In the genomic region with DNA sequence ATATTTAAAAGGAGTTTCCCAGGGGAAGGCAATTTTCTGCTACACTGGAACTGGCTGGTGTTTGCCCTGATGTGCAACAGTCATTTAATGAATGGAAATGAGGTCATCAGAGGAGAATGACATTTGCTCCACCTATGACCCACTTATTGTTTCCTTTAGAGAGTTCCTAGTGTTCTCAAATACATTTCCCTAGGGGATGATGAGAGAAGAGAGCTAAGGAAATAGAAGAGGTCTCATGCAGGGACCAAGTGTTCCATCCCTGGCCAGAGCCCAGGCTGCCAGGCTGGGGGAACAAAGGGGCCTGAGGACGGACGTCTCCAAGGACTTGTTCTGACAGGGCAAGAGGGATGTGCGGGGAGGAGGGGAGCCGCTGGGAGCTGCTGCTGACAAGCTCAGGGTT, we compare ENCODE assay signal across 10 mouse cellular contexts.
DNase-seq lines count a peak whose midpoint lies in the region; ATAC-seq lines count a peak whose summit lies in the region.
"Had no signal": no experiment of that assay in that cellular context is flagged by ENCODE, and none has a peak within 500 bp of the region (broad histone marks: within the 10 kb centered on the region; RNA-seq: fewer than 3 reads in every experiment).

No protein-coding gene starts in this region.

- ATAC-seq in hindbrain, embryonic 13.5 days (ENCODE audit: low FRiP score), result peak; percentile 35; the same call in 1 of the 2 replicates
- ATAC-seq in inflammation-experienced regulatory T-cells, adult 6 months, result no peak
- ATAC-seq in activated CD4-positive, CD25-positive, alpha-beta regulatory T cell, adult 4 months, result no peak

- no peaks in the 10 kb centered on the region for H3K36me3 ChIP-seq in hindbrain, embryonic 13.5 days
- H3K36me3 ChIP-seq: embryonic facial prominence, embryonic 15.5 days had no signal

- no peak overlapping the region for H3K4me3 ChIP-seq in hindbrain, embryonic 13.5 days
- H3K4me3 ChIP-seq: embryonic facial prominence, embryonic 15.5 days; limb, embryonic 12.5 days had no signal

- DNase-seq in adrenal gland, postnatal 10 days, result peak; percentile 38
- DNase-seq in adrenal gland, adult 8-10 months, result no peak
- peak; percentile 14 for DNase-seq in lung, postnatal 10 days
- DNase-seq in lung, postnatal 14 days, result no peak
- DNase-seq in testis, postnatal 14 days (ENCODE audit: low spot score), result peak; percentile 34

- H3K9ac ChIP-seq in hindbrain, embryonic 13.5 days, result no peak overlapping the region
- H3K9ac ChIP-seq: embryonic facial prominence, embryonic 15.5 days; limb, embryonic 12.5 days had no signal

- no peak overlapping the region for H3K27ac ChIP-seq in hindbrain, embryonic 13.5 days
- H3K27ac ChIP-seq: embryonic facial prominence, embryonic 15.5 days; limb, embryonic 12.5 days had no signal

- no peaks in the 10 kb centered on the region for H3K27me3 ChIP-seq in hindbrain, embryonic 13.5 days
- H3K27me3 ChIP-seq: embryonic facial prominence, embryonic 15.5 days; limb, embryonic 12.5 days had no signal

- no peak overlapping the region for H3K4me2 ChIP-seq in hindbrain, embryonic 13.5 days
- H3K4me2 ChIP-seq: embryonic facial prominence, embryonic 15.5 days; limb, embryonic 12.5 days had no signal

- peaks cover 12% of the 10 kb centered on the region for H3K4me1 ChIP-seq in hindbrain, embryonic 13.5 days (replicated peaks)

- H3K9me3 ChIP-seq in hindbrain, embryonic 13.5 days, result no peaks in the 10 kb centered on the region
- H3K9me3 ChIP-seq: embryonic facial prominence, embryonic 15.5 days; limb, embryonic 12.5 days had no signal

- WGBS in hindbrain, embryonic 13.5 days, result 2% methylated on average over 4 of the region's 4 CpGs

Comparison
In these comparisons a context has a peak if more than half of its experiments do, and no peak if none do; other contexts are left out.
1. DNase-seq: peak in adrenal gland, postnatal 10 days (single experiment), lung, postnatal 10 days (single experiment) and testis, postnatal 14 days (single experiment); none in adrenal gland, adult 8-10 months (single experiment) and lung, postnatal 14 days (single experiment).